Comparison of ENCODE assay signal across 21 mouse cellular contexts in genomic region chr6:94921741-94922140, GRCm38 (mm10).
DNase-seq lines count a peak whose midpoint lies in the region; ATAC-seq lines count a peak whose summit lies in the region.
"Had no signal": no experiment of that assay in that cellular context is flagged by ENCODE, and none has a peak within 500 bp of the region (broad histone marks: within the 10 kb centered on the region; RNA-seq: fewer than 3 reads in every experiment).

No protein-coding gene starts in this region.

- no peaks in the 10 kb centered on the region for H3K9me3 ChIP-seq in stomach, embryonic 15.5 days
- H3K9me3 ChIP-seq: embryonic facial prominence, embryonic 13.5 days; G1E; heart, embryonic 13.5 days; hindbrain, embryonic 15.5 days; liver, embryonic 13.5 days; lung, embryonic 15.5 days; midbrain, embryonic 12.5 days; neural tube, embryonic 12.5 days had no signal

- no peak overlapping the region for H3K27ac ChIP-seq in stomach, embryonic 15.5 days
- H3K27ac ChIP-seq: embryonic facial prominence, embryonic 13.5 days; gastrocnemius, adult 2 months; heart, embryonic 13.5 days; hindbrain, embryonic 15.5 days; liver, embryonic 13.5 days; lung, embryonic 15.5 days; macrophage; midbrain, embryonic 12.5 days; neural tube, embryonic 12.5 days had no signal

- no peaks in the 10 kb centered on the region for H3K27me3 ChIP-seq in stomach, embryonic 15.5 days (replicated peaks)
- H3K27me3 ChIP-seq: embryonic facial prominence, embryonic 13.5 days; heart, embryonic 13.5 days; hindbrain, embryonic 15.5 days; liver, embryonic 13.5 days; lung, embryonic 15.5 days; midbrain, embryonic 12.5 days; neural tube, embryonic 12.5 days had no signal

- peak; percentile 87 for ATAC-seq in granulocyte monocyte progenitor cell, adult 5-6 weeks (replicated peaks; ENCODE audit: poor library complexity, severe bottlenecking)
- ATAC-seq in stomach, embryonic 15.5 days (ENCODE audit: insufficient read depth, low FRiP score, low read depth) = peak; percentile 56; the same call in 1 of the 2 replicates

- H3K4me2 ChIP-seq in stomach, embryonic 15.5 days = no peak overlapping the region
- H3K4me2 ChIP-seq: embryonic facial prominence, embryonic 13.5 days; heart, embryonic 13.5 days; hindbrain, embryonic 15.5 days; liver, embryonic 13.5 days; lung, embryonic 15.5 days; midbrain, embryonic 12.5 days; neural tube, embryonic 12.5 days had no signal

- H3K36me3 ChIP-seq in stomach, embryonic 15.5 days = no peaks in the 10 kb centered on the region
- H3K36me3 ChIP-seq: embryonic facial prominence, embryonic 13.5 days; G1E; heart, embryonic 13.5 days; hindbrain, embryonic 15.5 days; liver, embryonic 13.5 days; lung, embryonic 15.5 days; midbrain, embryonic 12.5 days; neural tube, embryonic 12.5 days had no signal

- H3K9ac ChIP-seq in stomach, embryonic 15.5 days = no peak overlapping the region
- H3K9ac ChIP-seq: embryonic facial prominence, embryonic 13.5 days; heart, embryonic 13.5 days; hindbrain, embryonic 15.5 days; liver, embryonic 13.5 days; lung, embryonic 15.5 days; midbrain, embryonic 12.5 days; neural tube, embryonic 12.5 days had no signal

- H3K4me3 ChIP-seq in stomach, embryonic 15.5 days (replicated peaks) = no peak overlapping the region
- H3K4me3 ChIP-seq: embryonic facial prominence, embryonic 13.5 days; gastrocnemius, adult 2 months; heart, embryonic 13.5 days; hindbrain, embryonic 15.5 days; liver, embryonic 13.5 days; lung, embryonic 15.5 days; midbrain, embryonic 12.5 days; neural tube, embryonic 12.5 days had no signal

- no peaks in the 10 kb centered on the region for H3K4me1 ChIP-seq in stomach, embryonic 15.5 days
- H3K4me1 ChIP-seq: embryonic facial prominence, embryonic 13.5 days; hindbrain, embryonic 15.5 days; liver, embryonic 13.5 days; lung, embryonic 15.5 days; midbrain, embryonic 12.5 days; neural tube, embryonic 12.5 days had no signal

- 47% methylated on average over 2 of the region's 2 CpGs for WGBS in stomach, embryonic 15.5 days

- DNase-seq in 416B (ENCODE audit: low read depth) = peak; percentile 4
- peak; percentile 74 for DNase-seq in NIH3T3 (ENCODE audit: low read depth)
- DNase-seq in adrenal gland, postnatal 4 days (ENCODE audit: low spot score in 2 of 2) = no peak
- DNase-seq in kidney, postnatal 10 days = no peak
- no peak for DNase-seq in lung, postnatal 14 days
- DNase-seq: cerebellum, adult 2 months; gastrocnemius, adult 2 months; kidney, adult 11 months; layer of hippocampus, postnatal 36 days; liver, embryonic 13.5 days; thymus, adult 2 months had no signal

Comparison
In these comparisons a context has a peak if more than half of its experiments do, and no peak if none do; other contexts are left out.
1. DNase-seq: peak in 416B (single experiment) and NIH3T3 (single experiment); none in adrenal gland, postnatal 4 days (0 of 2), kidney, postnatal 10 days (single experiment) and lung, postnatal 14 days (single experiment).